Mouse (Mus musculus) MEL (cell line): ENCODE measurements around the gene 9430015G10Rik. TPM values are rescaled to one million over a fixed set of nuclear protein-coding genes. Genes with fewer than 3 reads are reported as not detected.

Source experiments
- DNase-seq: peaks from one replicate; pipeline ENCODE4 v3.0.0; 2011; ENCODE audit warnings: low read depth, low spot score
- H3K27ac ChIP-seq: 2 replicates; pipeline ENCODE4 v1.5.1; 2012; ENCODE audit warnings: low read depth, mild to moderate bottlenecking, control low read depth, low read length, moderate library complexity; ENCODE audit not compliant: control insufficient read depth
- H3K27me3 ChIP-seq, 2 experiments: fragments of 150-350 bp in 1 of 2; sonication (generic) in 1 of 2; 2 replicates each; pipeline ENCODE4 v1.6.1; 2012; ENCODE audit warnings: low read length in 2 of 2, mild to moderate bottlenecking in 2 of 2, improper control_type of control experiment in 1 of 2, moderate library complexity in 1 of 2; ENCODE audit not compliant: insufficient read depth in 2 of 2, control insufficient read depth in 1 of 2
- H3K36me3 ChIP-seq, 2 experiments: 2 replicates each; pipeline ENCODE4 v1.6.1; 2012 to 2014; ENCODE audit warnings: low read length in 2 of 2, improper control_type of control experiment in 1 of 2, inconsistent platforms in 1 of 2, mild to moderate bottlenecking in 1 of 2; ENCODE audit not compliant: insufficient read depth in 2 of 2, control insufficient read depth in 1 of 2
- H3K4me1 ChIP-seq, 2 experiments: fragments of 150-350 bp in 1 of 2; sonication (generic) in 1 of 2; 2 replicates each; pipeline ENCODE4 v1.6.1; 2012; ENCODE audit warnings: low read length in 2 of 2, improper control_type of control experiment in 1 of 2, mild to moderate bottlenecking in 1 of 2; ENCODE audit not compliant: insufficient read depth in 2 of 2, control insufficient read depth in 1 of 2
- H3K4me3 ChIP-seq, 2 experiments: fragments of 150-350 bp in 1 of 2; sonication (generic) in 1 of 2; 2 replicates each; pipeline ENCODE4 v1.5.1; 2012; ENCODE audit warnings: low read depth in 2 of 2, low read length in 2 of 2, mild to moderate bottlenecking in 2 of 2, moderate library complexity in 2 of 2, control low read depth in 1 of 2, improper control_type of control experiment in 1 of 2; ENCODE audit not compliant: control insufficient read depth in 1 of 2, insufficient read depth in 1 of 2
- H3K79me2 ChIP-seq: 2 replicates; pipeline ENCODE4 v1.6.1; 2012; ENCODE audit warnings: mild to moderate bottlenecking, low read length, moderate library complexity; ENCODE audit not compliant: control insufficient read depth, poor library complexity, insufficient read depth
- H3K9ac ChIP-seq: 2 replicates; pipeline ENCODE4 v1.6.1; 2012; ENCODE audit warnings: low read depth, mild to moderate bottlenecking, control low read depth, low read length, moderate library complexity; ENCODE audit not compliant: control insufficient read depth, poor library complexity, severe bottlenecking
- H3K9me3 ChIP-seq: fragments of 150-350 bp; sonication (generic); replicated peaks from 2 replicates; pipeline ENCODE4 v1.6.1; 2012; ENCODE audit warnings: mild to moderate bottlenecking, low read length, improper control_type of control experiment, moderate library complexity; ENCODE audit not compliant: insufficient read depth
- CHD1 ChIP-seq: IDR thresholded peaks from 2 replicates; pipeline ENCODE4 v1.6.1; 2012; ENCODE audit warnings: low read depth, mild to moderate bottlenecking, inconsistent platforms, low read length, improper control_type of control experiment
- CHD2 ChIP-seq: IDR thresholded peaks from 2 replicates; pipeline ENCODE4 v1.6.1; 2011; ENCODE audit warnings: low read length, improper control_type of control experiment
- E2F4 ChIP-seq: IDR thresholded peaks from 2 replicates; pipeline ENCODE4 v1.6.1; 2011; ENCODE audit warnings: low read depth, low read length, improper control_type of control experiment, borderline replicate concordance
- EP300 ChIP-seq, 2 experiments: IDR thresholded peaks; 2 replicates each; pipeline ENCODE4 v1.6.1; 2011; ENCODE audit warnings: improper control_type of control experiment in 2 of 2, low read length in 2 of 2, low read depth in 1 of 2, mild to moderate bottlenecking in 1 of 2
- GATA1 ChIP-seq: IDR thresholded peaks from 2 replicates; pipeline ENCODE4 v1.6.1; 2011; ENCODE audit warnings: low read depth, low read length, improper control_type of control experiment
- HCFC1 ChIP-seq: IDR thresholded peaks from 2 replicates; pipeline ENCODE4 v1.6.1; 2012; ENCODE audit warnings: low read depth, mild to moderate bottlenecking, inconsistent platforms, low read length, improper control_type of control experiment, moderate library complexity
- KAT2A ChIP-seq: conservative IDR thresholded peaks from 2 replicates; pipeline ENCODE4 v1.6.1; 2012; ENCODE audit warnings: low read depth, low read length, improper control_type of control experiment, inconsistent platforms
- MAFK ChIP-seq: IDR thresholded peaks from 2 replicates; pipeline ENCODE4 v1.6.1; 2011; ENCODE audit warnings: low read depth, mild to moderate bottlenecking, low read length, improper control_type of control experiment, borderline replicate concordance
- MAX ChIP-seq: IDR thresholded peaks from 2 replicates; pipeline ENCODE4 v1.6.1; 2011; ENCODE audit warnings: low read length, improper control_type of control experiment
- MXI1 ChIP-seq: IDR thresholded peaks from 2 replicates; pipeline ENCODE4 v1.6.1; 2011; ENCODE audit warnings: mild to moderate bottlenecking, low read depth, low read length, improper control_type of control experiment
- NRF1 ChIP-seq: IDR thresholded peaks from 2 replicates; pipeline ENCODE4 v1.6.1; 2014; ENCODE audit warnings: low read depth, mild to moderate bottlenecking, inconsistent platforms, low read length, improper control_type of control experiment, moderate library complexity; ENCODE audit not compliant: poor library complexity, insufficient read depth, severe bottlenecking
- POLR2A ChIP-seq, 2 experiments: IDR thresholded peaks; 2 replicates each; pipeline ENCODE4 v1.6.1; 2011 to 2012; ENCODE audit warnings: low read length in 2 of 2, mild to moderate bottlenecking in 2 of 2, control low read depth in 1 of 2, improper control_type of control experiment in 1 of 2, low read depth in 1 of 2, moderate library complexity in 1 of 2; ENCODE audit not compliant: control insufficient read depth in 1 of 2, insufficient read depth in 1 of 2, poor library complexity in 1 of 2
- POLR2AphosphoS2 ChIP-seq: IDR thresholded peaks from 2 replicates; pipeline ENCODE4 v1.6.1; 2011; ENCODE audit warnings: low read length, improper control_type of control experiment
- POLR2AphosphoS5 ChIP-seq: IDR thresholded peaks from 2 replicates; pipeline ENCODE4 v1.6.1; 2012; ENCODE audit warnings: low read depth, borderline replicate concordance, mild to moderate bottlenecking, inconsistent platforms, low read length, moderate library complexity, mixed read lengths
- RCOR1 ChIP-seq: IDR thresholded peaks from 2 replicates; pipeline ENCODE4 v1.6.1; 2012; ENCODE audit warnings: low read depth, mild to moderate bottlenecking, inconsistent platforms, low read length, improper control_type of control experiment
- SMC3 ChIP-seq: IDR thresholded peaks from 2 replicates; pipeline ENCODE4 v1.6.1; 2011; ENCODE audit warnings: low read depth, low read length, improper control_type of control experiment
- TAL1 ChIP-seq: IDR thresholded peaks from 2 replicates; pipeline ENCODE4 v1.6.1; 2012; ENCODE audit warnings: mild to moderate bottlenecking, inconsistent platforms, low read length, moderate library complexity, mixed read lengths
- TCF12 ChIP-seq: IDR thresholded peaks from 2 replicates; pipeline ENCODE4 v1.6.1; 2014; ENCODE audit warnings: low read depth, mild to moderate bottlenecking, inconsistent platforms, low read length, improper control_type of control experiment, moderate library complexity
- UBTF ChIP-seq: IDR thresholded peaks from 2 replicates; pipeline ENCODE4 v1.6.1; 2012; ENCODE audit warnings: low read depth, mild to moderate bottlenecking, inconsistent platforms, low read length, improper control_type of control experiment, moderate library complexity, borderline replicate concordance; ENCODE audit not compliant: insufficient read depth
- USF1 ChIP-seq: IDR thresholded peaks from 2 replicates; pipeline ENCODE4 v1.6.1; 2014; ENCODE audit warnings: low read depth, mild to moderate bottlenecking, inconsistent platforms, low read length, improper control_type of control experiment, moderate library complexity
- USF2 ChIP-seq, 2 experiments: IDR thresholded peaks; 2 replicates each; pipeline ENCODE4 v1.6.1; 2011 to 2012; ENCODE audit warnings: improper control_type of control experiment in 2 of 2, low read length in 2 of 2, borderline replicate concordance in 1 of 2, inconsistent platforms in 1 of 2, low read depth in 1 of 2, mild to moderate bottlenecking in 1 of 2; ENCODE audit not compliant: insufficient read depth in 1 of 2
- ZC3H11A ChIP-seq: IDR thresholded peaks from 2 replicates; pipeline ENCODE4 v1.6.1; 2012; ENCODE audit warnings: low read depth, mild to moderate bottlenecking, inconsistent platforms, low read length, improper control_type of control experiment
- ZNF384 ChIP-seq: IDR thresholded peaks from 2 replicates; pipeline ENCODE4 v1.6.1; 2012; ENCODE audit warnings: low read depth, mild to moderate bottlenecking, inconsistent platforms, low read length, improper control_type of control experiment
- polyA plus RNA-seq, 2 experiments: library from polyadenylated mRNA; stranded (reverse) in 1 of 2; unstranded in 1 of 2; fragments of >175 nt in 1 of 2; fragments of >200 nt in 1 of 2; gene quantifications; 2 replicates each; pipeline versions ENCODE4 v1.2.1 to v1.2.4; 2012; ENCODE audit warnings: low replicate concordance in 2 of 2, low read depth in 1 of 2; ENCODE audit not compliant: insufficient read length in 2 of 2, insufficient read depth in 1 of 2, missing spikeins in 1 of 2
- total RNA-seq: library from RNA; depleted of rRNA; stranded (reverse); fragments of 300-350 nt; gene quantifications from 2 replicates; pipeline ENCODE4 v1.2.3, GENCODE M21; 2012

The 9430015G10Rik gene
- total and polyA plus RNA-seq, 3 experiments, result 28.7 to 52.9 TPM; not detected in 1

GRCm38 (mm10) chr4:156092765-156093164 lies 17.0 kb upstream of the 9430015G10Rik start:
- TF ChIP-seq NRF1 (no peak), CHD2 (no peak), TCF12 (no peak), ZNF384 (no peak), USF2 (IDR thresholded peaks at IDR 0.05; ENCODE audit: borderline replicate concordance in 1 of 2, insufficient read depth in 1 of 2, low read depth in 1 of 2, low read length in 2 of 2) (no peak), USF1 (no peak), KAT2A (no peak), RCOR1 (no peak), UBTF (no peak), POLR2AphosphoS5 (no peak), HCFC1 (no peak), MXI1 (no peak)
- TF ChIP-seq, all 39 proteins: peak for 0
- Histone ChIP-seq H3K27ac (no peak overlapping the region), H3K9me3 (no peaks in the 10 kb centered on the region), H3K36me3 (peaks cover 0 to under 1% of the 10 kb centered on the region in 2 experiments; a peak in 1 of 4 replicates), H3K4me1 (peaks cover 0 to under 1% of the 10 kb centered on the region in 2 experiments; a peak in 1 of 4 replicates), H3K79me2 (no peaks in the 10 kb centered on the region), H3K27me3 (peaks cover 0 to 1% of the 10 kb centered on the region in 2 experiments; a peak in 1 of 4 replicates), H3K9ac (no peak overlapping the region), H3K4me3 (no peak overlapping the region)
- DNase-seq, result no peak

GRCm38 (mm10) chr4:156093758-156094157 lies 16.0 kb upstream of the 9430015G10Rik start:
- no peak for TF ChIP-seq ZC3H11A
- TF ChIP-seq SMC3, result no peak
- no peak for TF ChIP-seq CHD1
- no peak for TF ChIP-seq RCOR1
- TF ChIP-seq MAFK, result no peak
- no peak for TF ChIP-seq POLR2AphosphoS2
- no peak for TF ChIP-seq MAX
- no peak for TF ChIP-seq POLR2AphosphoS5
- TF ChIP-seq GATA1, result no peak
- TF ChIP-seq KAT2A, result no peak
- TF ChIP-seq E2F4, result no peak
- no peak for TF ChIP-seq EP300 (IDR thresholded peaks at IDR 0.05; ENCODE audit: low read depth in 1 of 2, low read length in 2 of 2)
- no peak for TF ChIP-seq ZNF384
- TF ChIP-seq TCF12, result no peak
- TF ChIP-seq POLR2A (IDR thresholded peaks at IDR 0.05; ENCODE audit: control insufficient read depth in 1 of 2, insufficient read depth in 1 of 2, low read depth in 1 of 2, low read length in 2 of 2, poor library complexity in 1 of 2), result no peak
- no peak for TF ChIP-seq NRF1
- no peak for TF ChIP-seq TAL1
- TF ChIP-seq MXI1, result no peak
- TF ChIP-seq, all 39 proteins: peak for 0
- Histone ChIP-seq H3K9me3 (no peaks in the 10 kb centered on the region), H3K36me3 (no peaks in the 10 kb centered on the region), H3K79me2 (no peaks in the 10 kb centered on the region), H3K27me3 (peaks cover 0 to 3% of the 10 kb centered on the region in 2 experiments; a peak in 2 of 4 replicates), H3K27ac (no peak overlapping the region), H3K4me1 (no peaks in the 10 kb centered on the region), H3K9ac (no peak overlapping the region), H3K4me3 (no peak overlapping the region)
- no peak for DNase-seq
